Mouse (Mus musculus) liver, embryonic 16.5 days (tissue): Measurements from ENCODE around the gene Tmem235. TPM values are rescaled to one million over a fixed set of nuclear protein-coding genes. Genes with fewer than 3 reads are reported as not detected.
"Not testable (repeated sequence)": the region's sequence is repeated elsewhere in the genome, so short reads cannot be mapped to it uniquely, and the experiment has no call there.

ENCODE experiments used
- ATAC-seq: fragments of 200-750 bp; cut with Nextera tagmentation; 2 replicates; pipeline ENCODE4 v1.8.0; 2017; ENCODE audit warnings: low read depth, mild to moderate bottlenecking, moderate number of reproducible peaks, moderate library complexity
- H3K27ac ChIP-seq: fragments of 300-500 bp; sonication (generic); 2 replicates; pipeline ENCODE4 v1.5.1; 2014; ENCODE audit warnings: mild to moderate bottlenecking, low read length
- H3K27me3 ChIP-seq: fragments of 300-500 bp; sonication (generic); 2 replicates; pipeline ENCODE4 v1.6.1; 2014; ENCODE audit warnings: low read depth, low read length, mixed read lengths; ENCODE audit not compliant: control insufficient read depth, insufficient read depth
- H3K36me3 ChIP-seq: fragments of 300-500 bp; sonication (generic); 2 replicates; pipeline ENCODE4 v1.6.1; 2014; ENCODE audit warnings: mild to moderate bottlenecking; ENCODE audit not compliant: control insufficient read depth, insufficient read depth
- H3K4me1 ChIP-seq: fragments of 300-500 bp; sonication (generic); 2 replicates; pipeline ENCODE4 v1.6.1; 2014; ENCODE audit warnings: low read depth, low read length, mixed read lengths; ENCODE audit not compliant: control insufficient read depth
- H3K4me2 ChIP-seq: fragments of 300-500 bp; sonication (generic); 2 replicates; pipeline ENCODE4 v1.6.1; 2014; ENCODE audit warnings: low read depth, low read length, mixed read lengths
- H3K4me3 ChIP-seq: fragments of 300-500 bp; sonication (generic); 2 replicates; pipeline ENCODE4 v1.5.1; 2014; ENCODE audit warnings: low read depth, mild to moderate bottlenecking, low read length
- H3K9ac ChIP-seq: fragments of 300-500 bp; sonication (generic); 2 replicates; pipeline ENCODE4 v1.6.1; 2014; ENCODE audit warnings: low read depth, low read length
- H3K9me3 ChIP-seq: fragments of 300-500 bp; sonication (generic); replicated peaks from 2 replicates; pipeline ENCODE4 v1.6.1; 2016; ENCODE audit warnings: low read length; ENCODE audit not compliant: control insufficient read depth
- WGBS: fragments of 180-500 bp; shearing (Covaris S2); extraction: QIAGEN DNeasy Blood & Tissue Kit; methylation state at CpG from one replicate; pipeline ENCODE4 v1.1.7; 2014; ENCODE audit not compliant: insufficient replicate concordance; 5-methylcytosine and 5-hydroxymethylcytosine counted together
- polyA plus RNA-seq: library from polyadenylated mRNA; unstranded; fragments of >200 nt; fragmentation: Nextera tagmentation; extraction: Ambion mirVana; gene quantifications from 2 replicates; pipeline ENCODE4 v1.2.1, GENCODE M21; 2015

Tmem235 gene
- polyA plus RNA-seq, result not detected in 2 replicates

DNA sequence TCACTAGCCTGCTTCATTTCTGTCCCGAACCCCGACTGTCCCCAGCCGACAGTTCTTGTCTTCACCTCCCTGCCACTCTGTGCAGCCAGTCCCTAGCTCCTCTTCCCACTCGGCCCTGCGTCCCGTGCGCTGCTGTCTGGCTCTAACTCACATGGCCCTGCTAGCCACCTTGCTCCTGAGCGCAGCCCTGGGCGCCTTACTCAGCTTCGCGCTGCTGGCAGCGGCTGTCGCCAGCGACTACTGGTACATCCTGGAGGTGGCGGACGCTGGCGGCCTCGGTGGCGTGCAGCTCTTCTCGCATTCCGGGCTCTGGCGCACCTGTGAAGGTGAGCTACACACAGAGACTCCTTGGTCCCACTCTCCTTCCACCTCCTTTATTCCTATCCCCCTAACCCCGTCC lies at the start of gene Tmem235:
TSS of gene Tmem235 (plus strand) at position 152 of the 400 bp plus-strand sequence.
- H3K9ac ChIP-seq, result no peak within 1 kb of the TSS
- no peaks in the 10 kb centered on the region for H3K4me1 ChIP-seq
- H3K27me3 ChIP-seq, result peaks cover 33% of the 10 kb centered on the region
- WGBS, result 5% methylated on average over 23 of the region's 23 CpGs
- no peak within 1 kb of the TSS for H3K4me2 ChIP-seq
- no peak within 1 kb of the TSS for H3K27ac ChIP-seq
- H3K36me3 ChIP-seq, result peaks cover 25% of the 10 kb centered on the region
- ATAC-seq, result no peak
- no peaks in the 10 kb centered on the region; the same call in 1 of the 2 replicates for H3K9me3 ChIP-seq
- H3K4me3 ChIP-seq, result no peak within 1 kb of the TSS

DNA sequence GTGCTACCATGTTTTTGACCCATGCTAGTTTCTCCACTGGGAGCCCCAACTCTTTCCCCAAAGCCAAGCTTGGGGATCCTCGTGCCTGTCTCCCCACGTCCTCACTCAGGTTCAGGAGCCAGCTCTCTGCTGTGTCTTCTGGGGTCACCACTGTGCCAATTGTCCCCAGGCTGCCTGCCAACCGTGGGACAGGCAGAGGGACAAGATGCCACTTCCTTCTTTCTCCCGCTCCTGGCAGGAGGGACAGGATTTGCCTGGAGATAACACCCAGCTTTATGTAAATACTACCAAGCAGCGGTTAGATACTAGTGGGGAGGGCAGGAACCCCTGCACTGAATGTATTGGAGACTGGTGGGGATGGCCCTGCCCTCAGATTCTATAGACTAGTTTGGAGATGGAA lies 46.7 kb upstream of the Tmem235 start:
- Histone ChIP-seq H3K4me2 (no peak overlapping the region), H3K36me3 (peaks cover 63% of the 10 kb centered on the region), H3K9me3 (no peaks in the 10 kb centered on the region), H3K9ac (0 out of 2 replicates have a peak overlapping the region, but pooled peaks have one; percentile 27), H3K27ac (peak overlapping the region; percentile 62), H3K4me1 (peaks cover 39% of the 10 kb centered on the region), H3K27me3 (no peaks in the 10 kb centered on the region), H3K4me3 (no peak overlapping the region)
- WGBS, result 53% methylated on average over 5 of the region's 5 CpGs
- no peak for ATAC-seq

DNA sequence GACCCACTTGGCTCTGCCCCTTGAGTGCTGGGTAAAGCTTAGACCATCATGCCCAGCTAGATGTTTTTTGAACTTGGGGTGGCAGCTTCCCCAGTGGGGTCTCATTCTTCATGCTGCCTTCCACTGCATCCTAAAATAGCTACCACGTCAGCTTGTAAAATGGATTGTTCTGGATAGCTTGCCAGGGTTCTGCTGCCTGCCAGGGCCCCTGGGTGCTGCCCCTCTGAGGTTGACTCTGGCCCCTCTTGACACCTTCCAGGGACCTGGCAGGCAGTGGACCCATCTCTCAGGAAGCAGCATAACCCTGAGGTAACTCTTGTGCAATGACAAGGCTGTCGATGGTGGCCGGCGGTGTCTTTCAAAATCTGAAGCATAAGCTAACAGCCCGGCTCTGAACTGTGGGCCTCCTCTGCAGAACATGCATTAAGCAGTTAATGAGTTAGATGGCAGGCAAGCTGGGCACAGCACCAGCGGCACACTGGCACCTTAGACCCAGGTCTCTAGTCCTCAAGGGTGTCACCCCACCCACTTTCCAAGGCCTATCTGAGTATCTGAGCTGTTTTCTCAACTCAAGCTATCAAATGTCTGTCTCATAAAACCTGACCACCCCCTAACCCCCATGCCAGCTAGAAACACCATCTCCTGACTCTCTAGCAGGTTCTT lies 45.7 kb upstream of the Tmem235 start:
- no peak for ATAC-seq
- Histone ChIP-seq H3K4me3 (no peak overlapping the region), H3K27ac (peak overlapping the region; percentile 15; the same call in 1 of the 2 replicates), H3K9me3 (no peaks in the 10 kb centered on the region), H3K36me3 (peaks cover 66% of the 10 kb centered on the region), H3K4me2 (no peak overlapping the region), H3K4me1 (peaks cover 34% of the 10 kb centered on the region), H3K9ac (no peak overlapping the region), H3K27me3 (no peaks in the 10 kb centered on the region)
- 77% methylated on average over 6 of the region's 6 CpGs for WGBS

DNA sequence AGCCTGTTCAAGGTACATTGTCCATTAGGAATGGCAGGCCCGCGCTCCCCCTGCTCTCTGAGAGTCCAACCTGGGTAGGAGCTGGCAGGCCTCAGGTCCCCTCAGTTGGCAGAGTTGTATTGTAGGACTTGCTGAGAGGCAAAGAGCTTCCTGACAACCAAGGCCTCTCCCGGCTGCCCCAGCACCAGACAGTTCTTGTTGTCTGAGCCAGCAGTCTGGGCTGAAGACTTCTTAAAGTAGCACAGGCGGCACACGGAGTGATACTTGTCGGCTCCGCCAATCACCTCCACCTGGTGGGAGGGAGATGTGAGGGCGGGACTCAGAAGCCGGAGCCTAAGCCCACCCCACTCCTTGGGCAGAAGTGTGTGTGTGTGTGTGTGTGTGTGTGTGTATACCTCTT lies 44.7 kb upstream of the Tmem235 start:
- not testable (repeated sequence) for H3K27ac ChIP-seq, H3K9ac ChIP-seq, H3K4me2 ChIP-seq, ATAC-seq, H3K4me3 ChIP-seq, H3K27me3 ChIP-seq, H3K9me3 ChIP-seq
- peaks cover 75% of the 10 kb centered on the region for H3K36me3 ChIP-seq
- 77% methylated on average over 9 of the region's 9 CpGs for WGBS
- peaks cover 26% of the 10 kb centered on the region for H3K4me1 ChIP-seq

DNA sequence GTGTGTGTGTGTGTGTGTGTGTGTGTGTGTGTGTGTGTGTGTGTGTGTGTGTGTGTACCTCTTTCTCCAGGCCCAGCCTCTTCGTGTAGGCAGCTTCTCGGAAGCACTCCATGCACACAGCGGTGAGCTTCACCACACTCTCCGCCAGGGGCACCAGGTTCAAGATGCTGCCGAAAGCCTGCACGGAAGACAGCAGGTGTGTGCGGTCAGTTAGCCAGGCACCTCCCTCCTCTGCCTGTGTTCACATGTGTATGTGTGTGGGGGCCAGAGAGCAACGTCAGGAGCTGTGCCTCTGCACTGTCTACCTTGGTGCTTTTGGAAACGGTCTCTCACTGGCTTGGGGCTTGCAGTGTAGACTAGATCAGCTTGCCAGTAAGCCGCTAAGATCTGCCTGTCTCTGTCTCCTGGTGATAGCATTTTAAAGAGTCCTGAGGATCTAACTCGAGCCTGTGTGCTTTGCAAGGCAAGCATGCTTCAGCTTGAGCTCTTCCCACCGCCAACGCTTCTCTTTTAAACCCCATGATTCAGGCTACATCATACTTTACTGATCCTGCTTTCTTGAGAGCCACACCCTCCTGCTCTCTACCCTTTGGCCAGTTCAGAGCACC lies 44.1 kb upstream of the Tmem235 start:
- Histone ChIP-seq H3K9ac (no peak overlapping the region), H3K27ac (no peak overlapping the region), H3K4me1 (peaks cover 20% of the 10 kb centered on the region), H3K36me3 (peaks cover 76% of the 10 kb centered on the region), H3K4me3 (no peak overlapping the region), H3K27me3 (no peaks in the 10 kb centered on the region), H3K4me2 (no peak overlapping the region), H3K9me3 (no peaks in the 10 kb centered on the region)
- 79% methylated on average over 13 of the region's 13 CpGs for WGBS
- no peak for ATAC-seq

DNA sequence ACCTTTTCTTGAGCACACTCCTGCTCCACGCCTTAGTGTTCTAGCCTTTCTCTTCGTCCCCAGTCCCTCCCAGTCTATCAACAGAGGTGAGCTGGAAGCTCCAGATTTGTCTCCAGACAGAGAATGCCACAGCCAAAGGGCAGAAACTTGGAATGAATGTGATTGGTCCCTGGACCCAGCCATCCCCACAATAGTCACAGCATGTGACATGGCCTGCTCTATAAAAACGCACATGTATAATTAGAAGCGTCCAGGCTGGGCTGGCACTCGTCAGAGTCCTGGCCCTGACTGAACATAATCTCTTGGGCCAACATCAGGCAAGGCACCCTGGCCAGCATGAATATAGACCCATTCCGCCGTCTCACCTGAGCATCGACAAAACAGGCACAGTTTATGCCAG lies 41.5 kb upstream of the Tmem235 start:
- Histone ChIP-seq H3K9ac (no peak overlapping the region), H3K27me3 (no peaks in the 10 kb centered on the region), H3K4me2 (no peak overlapping the region), H3K4me1 (peaks cover 24% of the 10 kb centered on the region), H3K4me3 (no peak overlapping the region), H3K9me3 (no peaks in the 10 kb centered on the region), H3K36me3 (peaks cover 75% of the 10 kb centered on the region), H3K27ac (no peak overlapping the region)
- no peak for ATAC-seq
- WGBS, result 76% methylated on average over 8 of the region's 8 CpGs

DNA sequence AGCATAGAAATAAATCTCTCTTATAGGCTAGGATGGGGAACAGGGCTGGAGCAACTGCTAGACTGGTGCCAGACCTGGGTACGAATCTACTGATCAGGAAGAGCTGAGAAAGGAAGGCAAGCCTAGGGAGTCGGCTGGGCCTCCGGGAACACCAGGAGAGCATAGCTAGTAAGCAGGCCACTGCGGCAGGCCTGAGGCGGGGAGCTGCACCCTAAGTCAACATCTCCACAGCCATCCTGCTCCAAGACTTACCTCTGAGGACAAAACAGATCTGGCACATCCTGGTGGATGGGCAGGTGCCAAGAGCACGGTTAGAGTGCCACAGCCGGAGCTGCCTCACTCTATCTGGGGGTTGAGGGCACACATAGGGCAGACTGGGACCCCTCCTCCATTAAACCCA lies 40.4 kb upstream of the Tmem235 start:
- ATAC-seq, result no peak
- H3K9me3 ChIP-seq, result no peaks in the 10 kb centered on the region

DNA sequence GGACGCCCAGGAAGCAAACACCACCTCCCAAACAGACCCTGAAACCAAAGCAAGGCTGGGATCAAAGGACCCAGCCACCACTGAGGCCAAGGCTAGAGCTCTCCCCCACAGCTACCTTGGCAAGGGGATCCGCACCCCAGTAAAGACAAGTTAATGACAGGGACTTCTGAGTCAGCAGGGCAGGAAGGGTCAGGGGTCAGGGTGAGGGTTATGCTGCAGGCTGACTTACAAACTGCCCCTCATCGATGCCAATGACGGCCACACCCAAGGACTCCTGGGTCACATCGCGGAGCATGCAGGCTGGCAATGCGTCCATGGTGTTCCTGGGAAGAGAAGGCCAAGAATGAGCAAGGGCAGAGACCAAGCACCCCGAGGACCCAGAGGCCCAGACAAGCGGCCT lies 38.7 kb upstream of the Tmem235 start:
- Histone ChIP-seq H3K9me3 (no peaks in the 10 kb centered on the region), H3K4me3 (no peak overlapping the region), H3K9ac (no peak overlapping the region), H3K27ac (no peak overlapping the region), H3K36me3 (peaks cover 53% of the 10 kb centered on the region), H3K4me2 (no peak overlapping the region), H3K4me1 (peaks cover 29% of the 10 kb centered on the region), H3K27me3 (no peaks in the 10 kb centered on the region)
- ATAC-seq, result no peak
- 82% methylated on average over 9 of the region's 9 CpGs for WGBS

More for the DNA sequence above, 40.4 kb upstream of the Tmem235 start:
- H3K4me3 ChIP-seq, result no peak overlapping the region
- H3K27ac ChIP-seq, result no peak overlapping the region
- H3K36me3 ChIP-seq, result peaks cover 65% of the 10 kb centered on the region
- H3K27me3 ChIP-seq, result no peaks in the 10 kb centered on the region
- no peak overlapping the region for H3K9ac ChIP-seq
- H3K4me1 ChIP-seq, result peaks cover 25% of the 10 kb centered on the region
- WGBS, result 92% methylated on average over 7 of the region's 7 CpGs
- no peak overlapping the region for H3K4me2 ChIP-seq

DNA sequence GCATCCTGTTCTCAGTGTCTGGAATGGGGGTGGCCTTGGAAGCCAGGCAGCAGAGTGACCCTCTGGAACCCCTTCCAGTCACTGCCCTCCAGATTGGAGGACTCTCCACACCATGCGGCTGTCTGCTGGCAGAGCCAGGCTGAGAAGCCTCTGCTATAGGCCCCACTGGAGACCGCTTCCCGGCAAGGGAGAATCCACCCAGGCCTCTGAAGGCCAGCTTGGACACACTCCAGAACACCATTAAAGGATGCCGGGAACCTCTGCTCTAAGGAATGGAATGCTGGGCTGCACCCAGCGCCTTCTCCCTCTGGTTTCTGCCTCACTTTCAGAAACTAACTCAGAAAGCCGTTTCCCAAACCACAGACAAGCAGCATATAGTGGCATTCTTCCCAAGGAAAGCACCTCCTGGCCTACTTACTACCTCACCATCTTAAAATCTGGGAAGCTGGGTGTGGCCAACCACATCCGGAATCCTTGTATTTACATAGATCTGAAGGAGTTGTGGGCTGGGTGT lies 37.8 kb upstream of the Tmem235 start:
- no peak for ATAC-seq
- WGBS, result 87% methylated on average over 7 of the region's 7 CpGs
- Histone ChIP-seq H3K4me1 (peaks cover 37% of the 10 kb centered on the region), H3K4me3 (no peak overlapping the region), H3K9ac (no peak overlapping the region), H3K27ac (no peak overlapping the region), H3K4me2 (no peak overlapping the region), H3K36me3 (peaks cover 44% of the 10 kb centered on the region), H3K27me3 (no peaks in the 10 kb centered on the region), H3K9me3 (no peaks in the 10 kb centered on the region)
